Mouse (Mus musculus): ENCODE data around the gene Wfdc12.

Gene Wfdc12

GRCm38 (mm10) chr2:164175850-164176249 lies 14.6 kb downstream of the Wfdc12 start:
- no peak for DNase-seq

- peak; percentile 18 to 22 for DNase-seq
Measured at GRCm38 (mm10) chr2:164174649-164175395, 15.6 kb downstream of the Wfdc12 start.

GRCm38 (mm10) chr2:164173394-164173793 lies 17.0 kb downstream of the Wfdc12 start:
- DNase-seq = no peak

- DNase-seq = no peak
Measured at GRCm38 (mm10) chr2:164170902-164171301, 19.5 kb downstream of the Wfdc12 start, which contains the start of gene Kcns1. Gene Kcns1, minus strand, starts transcription at chr2:164171113.

- DNase-seq = no peak
Measured at GRCm38 (mm10) chr2:164170326-164170725, 20.1 kb downstream of the Wfdc12 start.

GRCm38 (mm10) chr2:164168571-164168946 lies 21.8 kb downstream of the Wfdc12 start:
- no peak for DNase-seq

- DNase-seq = no peak
Measured at GRCm38 (mm10) chr2:164167752-164168570, 22.4 kb downstream of the Wfdc12 start.

- DNase-seq = no peak
Measured at GRCm38 (mm10) chr2:164164941-164165340, 25.5 kb downstream of the Wfdc12 start.

- DNase-seq = no peak
Measured at GRCm38 (mm10) chr2:164161515-164162055, 28.8 kb downstream of the Wfdc12 start.

GRCm38 (mm10) chr2:164158838-164159237 lies 31.6 kb downstream of the Wfdc12 start:
- DNase-seq = no peak

- DNase-seq = no peak
Measured at GRCm38 (mm10) chr2:164156158-164156557, 34.2 kb downstream of the Wfdc12 start.

GRCm38 (mm10) chr2:164154007-164154406 lies 36.4 kb downstream of the Wfdc12 start:
- DNase-seq = peak; percentile 51 to 61

- no peak for DNase-seq
Measured at GRCm38 (mm10) chr2:164152341-164152740, 38.1 kb downstream of the Wfdc12 start.

- DNase-seq = no peak
Measured at GRCm38 (mm10) chr2:164150086-164150760, 40.2 kb downstream of the Wfdc12 start.

- no peak for DNase-seq
Measured at GRCm38 (mm10) chr2:164146556-164146955, 43.9 kb downstream of the Wfdc12 start.

- DNase-seq = no peak
Measured at GRCm38 (mm10) chr2:164144541-164144940, 45.9 kb downstream of the Wfdc12 start.

- DNase-seq = no peak
Measured at GRCm38 (mm10) chr2:164144025-164144424, 46.4 kb downstream of the Wfdc12 start.

- peak in 1 of 2 experiments; percentile 18 for DNase-seq
Measured at GRCm38 (mm10) chr2:164142021-164142420, 48.4 kb downstream of the Wfdc12 start.

All from cerebellum, postnatal 36 days (tissue).